Mouse (Mus musculus): ENCODE results near the gene Sumo2. TPM values are rescaled to one million over a fixed set of nuclear protein-coding genes. Genes with fewer than 3 reads are reported as not detected.
A peak's percentile ranks its signal among the peaks of the same experiment; 100 is the strongest.

Sumo2 gene
- polyA plus RNA-seq, 1 experiment from 2014 or later: 1,013 TPM

GRCm38 (mm10) chr11:115521080-115521479, 15.0 kb downstream of the Sumo2 start:
- Histone ChIP-seq H3K27ac (no peak overlapping the region), H3K9me3 (replicated peaks; ENCODE audit: low read length) (no peaks in the 10 kb centered on the region), H3K36me3 (ENCODE audit: insufficient read depth, low read length) (peaks cover 18% of the 10 kb centered on the region), H3K4me3 (replicated peaks; ENCODE audit: low read depth, low read length) (no peak overlapping the region), H3K27me3 (ENCODE audit: insufficient read depth, low read length) (no peaks in the 10 kb centered on the region), H3K4me2 (ENCODE audit: low read length) (no peak overlapping the region), H3K4me1 (replicated peaks; ENCODE audit: insufficient read depth, low read length) (no peaks in the 10 kb centered on the region), H3K9ac (ENCODE audit: low read depth, low read length) (no peak overlapping the region)
- DNase-seq (ENCODE audit: low spot score) (no peak), ATAC-seq (replicated peaks; ENCODE audit: low FRiP score, low read depth) (no peak)
- no peak for TF ChIP-seq CTCF (IDR thresholded peaks at IDR 0.05; ENCODE audit: low read depth)
- 81% methylated on average over 4 of the region's 4 CpGs for WGBS

GRCm38 (mm10) chr11:115520218-115520617, 15.9 kb downstream of the Sumo2 start:
- Histone ChIP-seq H3K9ac (ENCODE audit: low read depth, low read length) (no peak overlapping the region), H3K36me3 (ENCODE audit: insufficient read depth, low read length) (peaks cover 9% of the 10 kb centered on the region), H3K9me3 (replicated peaks; ENCODE audit: low read length) (no peaks in the 10 kb centered on the region), H3K4me1 (replicated peaks; ENCODE audit: insufficient read depth, low read length) (no peaks in the 10 kb centered on the region), H3K4me3 (replicated peaks; ENCODE audit: low read depth, low read length) (no peak overlapping the region), H3K27me3 (ENCODE audit: insufficient read depth, low read length) (no peaks in the 10 kb centered on the region), H3K4me2 (ENCODE audit: low read length) (no peak overlapping the region), H3K27ac (no peak overlapping the region)
- TF ChIP-seq CTCF (IDR thresholded peaks at IDR 0.05; ENCODE audit: low read depth): no peak
- ATAC-seq (replicated peaks; ENCODE audit: low FRiP score, low read depth) (no peak), DNase-seq (ENCODE audit: low spot score) (no peak)
- WGBS: 81% methylated on average over 2 of the region's 2 CpGs

GRCm38 (mm10) chr11:115519581-115519980, 16.5 kb downstream of the Sumo2 start:
- H3K27ac ChIP-seq: no peak overlapping the region
- H3K4me2 ChIP-seq (ENCODE audit: low read length): no peak overlapping the region
- no peak overlapping the region for H3K9ac ChIP-seq (ENCODE audit: low read depth, low read length)
- DNase-seq (ENCODE audit: low spot score) (no peak), ATAC-seq (replicated peaks; ENCODE audit: low FRiP score, low read depth) (no peak)
- no peaks in the 10 kb centered on the region for H3K9me3 ChIP-seq (replicated peaks; ENCODE audit: low read length)
- 84% methylated on average over 3 of the region's 3 CpGs for WGBS
- no peaks in the 10 kb centered on the region for H3K27me3 ChIP-seq (ENCODE audit: insufficient read depth, low read length)
- H3K4me3 ChIP-seq (replicated peaks; ENCODE audit: low read depth, low read length): no peak overlapping the region
- H3K36me3 ChIP-seq (ENCODE audit: insufficient read depth, low read length): peaks cover 4% of the 10 kb centered on the region; the same call in 1 of the 2 replicates
- no peaks in the 10 kb centered on the region for H3K4me1 ChIP-seq (replicated peaks; ENCODE audit: insufficient read depth, low read length)
- no peak for TF ChIP-seq CTCF (IDR thresholded peaks at IDR 0.05; ENCODE audit: low read depth)

- no peak overlapping the region for H3K27ac ChIP-seq
- TF ChIP-seq CTCF (IDR thresholded peaks at IDR 0.05; ENCODE audit: low read depth): no peak
- no peaks in the 10 kb centered on the region for H3K4me1 ChIP-seq (replicated peaks; ENCODE audit: insufficient read depth, low read length)
- 34% methylated on average over 9 of the region's 9 CpGs for WGBS
- no peak overlapping the region for H3K4me2 ChIP-seq (ENCODE audit: low read length)
- H3K9ac ChIP-seq (ENCODE audit: low read depth, low read length): no peak overlapping the region
- ATAC-seq (replicated peaks; ENCODE audit: low FRiP score, low read depth) (no peak), DNase-seq (ENCODE audit: low spot score) (no peak)
- no peaks in the 10 kb centered on the region for H3K27me3 ChIP-seq (ENCODE audit: insufficient read depth, low read length)
- peaks cover 2% of the 10 kb centered on the region; the same call in 1 of the 2 replicates for H3K36me3 ChIP-seq (ENCODE audit: insufficient read depth, low read length)
- no peaks in the 10 kb centered on the region for H3K9me3 ChIP-seq (replicated peaks; ENCODE audit: low read length)
- no peak overlapping the region for H3K4me3 ChIP-seq (replicated peaks; ENCODE audit: low read depth, low read length)
Measured at GRCm38 (mm10) chr11:115518693-115519092, 17.4 kb downstream of the Sumo2 start.

GRCm38 (mm10) chr11:115516942-115517341, 19.1 kb downstream of the Sumo2 start:
- Histone ChIP-seq H3K36me3 (ENCODE audit: insufficient read depth, low read length) (no peaks in the 10 kb centered on the region), H3K9me3 (replicated peaks; ENCODE audit: low read length) (no peaks in the 10 kb centered on the region), H3K4me1 (replicated peaks; ENCODE audit: insufficient read depth, low read length) (peaks cover 10% of the 10 kb centered on the region; the same call in 1 of the 2 replicates), H3K27me3 (ENCODE audit: insufficient read depth, low read length) (no peaks in the 10 kb centered on the region), H3K4me3 (replicated peaks; ENCODE audit: low read depth, low read length) (no peak overlapping the region), H3K4me2 (ENCODE audit: low read length) (no peak overlapping the region), H3K27ac (no peak overlapping the region), H3K9ac (ENCODE audit: low read depth, low read length) (no peak overlapping the region)
- ATAC-seq (replicated peaks; ENCODE audit: low FRiP score, low read depth): no peak
- whole genome bisulfite sequencing: 80% methylated on average over 5 of the region's 5 CpGs
- TF ChIP-seq CTCF (IDR thresholded peaks at IDR 0.05; ENCODE audit: low read depth): no peak
- DNase-seq (ENCODE audit: low spot score): no peak

- Histone ChIP-seq H3K4me3 (replicated peaks; ENCODE audit: low read depth, low read length) (no peak overlapping the region), H3K27me3 (ENCODE audit: insufficient read depth, low read length) (no peaks in the 10 kb centered on the region), H3K9me3 (replicated peaks; ENCODE audit: low read length) (no peaks in the 10 kb centered on the region), H3K36me3 (ENCODE audit: insufficient read depth, low read length) (no peaks in the 10 kb centered on the region), H3K27ac (no peak overlapping the region), H3K4me1 (replicated peaks; ENCODE audit: insufficient read depth, low read length) (peaks cover 18% of the 10 kb centered on the region; the same call in 1 of the 2 replicates), H3K9ac (ENCODE audit: low read depth, low read length) (no peak overlapping the region), H3K4me2 (ENCODE audit: low read length) (no peak overlapping the region)
- DNase-seq (ENCODE audit: low spot score) (no peak), ATAC-seq (replicated peaks; ENCODE audit: low FRiP score, low read depth) (no peak)
- WGBS: 60% methylated on average over 6 of the region's 6 CpGs
- no peak for TF ChIP-seq CTCF (IDR thresholded peaks at IDR 0.05; ENCODE audit: low read depth)
Measured at GRCm38 (mm10) chr11:115515021-115515420, 21.1 kb downstream of the Sumo2 start.

GRCm38 (mm10) chr11:115514238-115514663, 21.8 kb downstream of the Sumo2 start, which contains the start of gene Jpt1:
Gene Jpt1, minus strand, starts transcription at chr11:115514387.
- under 1% methylated on average over 24 of the region's 24 CpGs for WGBS

More at GRCm38 (mm10) chr11:115514238-115514663, 21.8 kb downstream of the Sumo2 start, which contains the start of gene Jpt1:
- Histone ChIP-seq H3K36me3 (ENCODE audit: insufficient read depth, low read length) (no peaks in the 10 kb centered on the region), H3K9ac (ENCODE audit: low read depth, low read length) (peak within 1 kb of the TSS; percentile 90), H3K4me1 (replicated peaks; ENCODE audit: insufficient read depth, low read length) (peaks cover 18% of the 10 kb centered on the region; the same call in 1 of the 2 replicates), H3K4me3 (replicated peaks; ENCODE audit: low read depth, low read length) (peak within 1 kb of the TSS; percentile 94), H3K27ac (peak within 1 kb of the TSS; percentile 80), H3K9me3 (replicated peaks; ENCODE audit: low read length) (no peaks in the 10 kb centered on the region), H3K4me2 (ENCODE audit: low read length) (peak within 1 kb of the TSS; percentile 95), H3K27me3 (ENCODE audit: insufficient read depth, low read length) (no peaks in the 10 kb centered on the region)
- peak; percentile 97 for ATAC-seq (replicated peaks; ENCODE audit: low FRiP score, low read depth)
- TF ChIP-seq CTCF (IDR thresholded peaks at IDR 0.05; ENCODE audit: low read depth): no peak
- DNase-seq (ENCODE audit: low spot score): peak; percentile 99
